Mouse (Mus musculus) embryonic fibroblast, embryonic 13.5 days (primary cell): ENCODE data around the gene Emilin3.

Experiments
- CTCF ChIP-seq: IDR thresholded peaks from 2 replicates; pipeline ENCODE4 v1.5.1; 2011; ENCODE audit warnings: mild to moderate bottlenecking, control low read depth, low read length, moderate library complexity, borderline replicate concordance; ENCODE audit not compliant: insufficient read depth
- POLR2A ChIP-seq: IDR thresholded peaks from 2 replicates; pipeline ENCODE4 v1.6.1; 2011; ENCODE audit warnings: low read depth, mild to moderate bottlenecking, control low read depth, low read length, moderate library complexity

GRCm38 (mm10) chr2:160954541-160954940 lies 42.4 kb upstream of the Emilin3 start:
- no peak for TF ChIP-seq CTCF
- no peak for TF ChIP-seq POLR2A
